Mouse (Mus musculus) C2C12 (cell line): ENCODE data around the gene Abcb10. TPM values are rescaled to one million over a fixed set of nuclear protein-coding genes. Genes with fewer than 3 reads are reported as not detected.
A peak's percentile ranks its signal among the peaks of the same experiment; 100 is the strongest.

Experiments used
- H3K27me3 ChIP-seq: one replicate; pipeline ENCODE4 v1.6.1; 2011; ENCODE audit not compliant: control insufficient read depth, insufficient read depth, insufficient read length
- H3K36me3 ChIP-seq: one replicate; pipeline ENCODE4 v1.6.1; 2011; ENCODE audit not compliant: control insufficient read depth, insufficient read depth
- H3K4me3 ChIP-seq: one replicate; pipeline ENCODE4 v1.5.1; 2011; ENCODE audit warnings: mild to moderate bottlenecking, control low read depth; ENCODE audit not compliant: poor library complexity, insufficient read depth, severe bottlenecking
- H3K79me2 ChIP-seq: one replicate; pipeline ENCODE4 v1.6.1; 2011; ENCODE audit not compliant: control insufficient read depth, insufficient read depth
- H3K79me3 ChIP-seq: one replicate; pipeline ENCODE4 v1.6.1; 2011; ENCODE audit warnings: low read depth, control low read depth
- H3ac ChIP-seq: one replicate; pipeline ENCODE3; 2011; ENCODE audit warnings: low read depth; ENCODE audit not compliant: control insufficient read depth, insufficient read length
- CEBPB ChIP-seq: IDR thresholded peaks from one replicate; pipeline ENCODE4 v1.6.1; 2011; ENCODE audit warnings: low read depth, mild to moderate bottlenecking, control low read depth, moderate library complexity
- CTCF ChIP-seq: IDR thresholded peaks from one replicate; pipeline ENCODE4 v1.5.1; 2011; ENCODE audit not compliant: control insufficient read depth, insufficient read depth, insufficient read length
- FOSL1 ChIP-seq: IDR thresholded peaks from one replicate; pipeline ENCODE4 v1.8.0; 2011; ENCODE audit warnings: mild to moderate bottlenecking, low read length; ENCODE audit not compliant: poor library complexity, insufficient read depth, severe bottlenecking
- MAX ChIP-seq: IDR thresholded peaks from one replicate; pipeline ENCODE4 v1.6.1; 2011; ENCODE audit warnings: mild to moderate bottlenecking, control low read depth
- MYOD1 ChIP-seq: IDR thresholded peaks from one replicate; pipeline ENCODE4 v1.6.1; 2011; ENCODE audit warnings: low read depth; ENCODE audit not compliant: control insufficient read depth, insufficient read length
- MYOG ChIP-seq: IDR thresholded peaks from one replicate; pipeline ENCODE4 v1.6.1; 2011; ENCODE audit not compliant: control insufficient read depth, insufficient read length; ENCODE audit errors: extremely low read depth
- USF1 ChIP-seq: IDR thresholded peaks from one replicate; pipeline ENCODE4 v1.6.1; 2011; ENCODE audit warnings: low read depth, mild to moderate bottlenecking, control low read depth, moderate library complexity
- polyA plus RNA-seq: library from polyadenylated mRNA; unstranded; fragments of >200 nt; fragmentation: generic; extraction: Trizol; gene quantifications from one replicate; pipeline ENCODE4 v1.2.1, GENCODE M21; 2012; ENCODE audit warnings: missing spikeins

The Abcb10 gene
- polyA plus RNA-seq, 1 experiment = 8.9 TPM

GRCm38 (mm10) chr8:123949686-123949986 lies 33.3 kb downstream of the Abcb10 start:
- peaks cover 25% of the 10 kb centered on the region for H3K79me2 ChIP-seq
- no peak for TF ChIP-seq CEBPB
- no peak for TF ChIP-seq USF1
- TF ChIP-seq CTCF = no peak
- TF ChIP-seq MAX = no peak
- TF ChIP-seq MYOD1 = no peak
- TF ChIP-seq MYOG = no peak
- TF ChIP-seq FOSL1 = no peak
- H3K4me3 ChIP-seq = peak overlapping the region; percentile 98
- peak overlapping the region; percentile 92 for H3ac ChIP-seq
- peaks cover 18% of the 10 kb centered on the region for H3K36me3 ChIP-seq
- peaks cover 21% of the 10 kb centered on the region for H3K79me3 ChIP-seq
- no peaks in the 10 kb centered on the region for H3K27me3 ChIP-seq

- TF ChIP-seq CEBPB = no peak
- TF ChIP-seq MAX = peak; percentile 88
- Histone ChIP-seq H3K36me3 (peaks cover 22% of the 10 kb centered on the region), H3K4me3 (peak within 1 kb of the TSS; percentile 98), H3ac (peak within 1 kb of the TSS; percentile 92), H3K79me3 (peaks cover 21% of the 10 kb centered on the region), H3K79me2 (peaks cover 25% of the 10 kb centered on the region), H3K27me3 (no peaks in the 10 kb centered on the region)
These were observed 33.8 kb downstream of the Abcb10 start, which contains the start of gene Nup133 for GRCm38 (mm10) chr8:123948942-123949685. Gene Nup133 (minus strand): TSS chr8:123949265.

GRCm38 (mm10) chr8:123929026-123929425 lies 53.9 kb downstream of the Abcb10 start:
- Histone ChIP-seq H3K27me3 (no peaks in the 10 kb centered on the region), H3K79me2 (no peaks in the 10 kb centered on the region), H3K36me3 (peaks cover 64% of the 10 kb centered on the region), H3K79me3 (no peaks in the 10 kb centered on the region), H3K4me3 (no peak overlapping the region), H3ac (no peak overlapping the region)
- TF ChIP-seq MYOD1 (no peak), MAX (no peak), MYOG (no peak), CEBPB (no peak), CTCF (no peak), USF1 (no peak), FOSL1 (no peak)

- Histone ChIP-seq H3K79me3 (no peaks in the 10 kb centered on the region), H3K27me3 (no peaks in the 10 kb centered on the region), H3K79me2 (no peaks in the 10 kb centered on the region), H3ac (no peak overlapping the region), H3K4me3 (no peak overlapping the region), H3K36me3 (peaks cover 89% of the 10 kb centered on the region)
- TF ChIP-seq USF1 = no peak
- TF ChIP-seq MAX = no peak
- no peak for TF ChIP-seq MYOD1
- no peak for TF ChIP-seq FOSL1
- no peak for TF ChIP-seq CEBPB
- no peak for TF ChIP-seq MYOG
- TF ChIP-seq CTCF = no peak
These were observed 57.3 kb downstream of the Abcb10 start for GRCm38 (mm10) chr8:123925671-123926070.

GRCm38 (mm10) chr8:123924719-123925118 lies 58.2 kb downstream of the Abcb10 start:
- TF ChIP-seq CEBPB (no peak), MYOG (no peak), USF1 (no peak), CTCF (peak; percentile 90), MAX (peak; percentile 51)
- H3K27me3 ChIP-seq = no peaks in the 10 kb centered on the region
- H3K4me3 ChIP-seq = no peak overlapping the region
- H3ac ChIP-seq = no peak overlapping the region
- H3K79me3 ChIP-seq = no peaks in the 10 kb centered on the region
- peaks cover 88% of the 10 kb centered on the region for H3K36me3 ChIP-seq
- H3K79me2 ChIP-seq = no peaks in the 10 kb centered on the region

- peaks cover 79% of the 10 kb centered on the region for H3K36me3 ChIP-seq
- H3K79me3 ChIP-seq = no peaks in the 10 kb centered on the region
These were observed 68.3 kb downstream of the Abcb10 start for GRCm38 (mm10) chr8:123914635-123915034.

More at GRCm38 (mm10) chr8:123914635-123915034, 68.3 kb downstream of the Abcb10 start:
- no peaks in the 10 kb centered on the region for H3K27me3 ChIP-seq
- H3K79me2 ChIP-seq = no peaks in the 10 kb centered on the region
- H3K4me3 ChIP-seq = no peak overlapping the region
- no peak overlapping the region for H3ac ChIP-seq
- no peak for TF ChIP-seq CTCF
- TF ChIP-seq FOSL1 = no peak
- no peak for TF ChIP-seq MYOG
- no peak for TF ChIP-seq CEBPB
- TF ChIP-seq USF1 = no peak
- TF ChIP-seq MYOD1 = no peak
- TF ChIP-seq MAX = no peak
